Comparison of ENCODE assay signal across 9 mouse cellular contexts in the genomic region with DNA sequence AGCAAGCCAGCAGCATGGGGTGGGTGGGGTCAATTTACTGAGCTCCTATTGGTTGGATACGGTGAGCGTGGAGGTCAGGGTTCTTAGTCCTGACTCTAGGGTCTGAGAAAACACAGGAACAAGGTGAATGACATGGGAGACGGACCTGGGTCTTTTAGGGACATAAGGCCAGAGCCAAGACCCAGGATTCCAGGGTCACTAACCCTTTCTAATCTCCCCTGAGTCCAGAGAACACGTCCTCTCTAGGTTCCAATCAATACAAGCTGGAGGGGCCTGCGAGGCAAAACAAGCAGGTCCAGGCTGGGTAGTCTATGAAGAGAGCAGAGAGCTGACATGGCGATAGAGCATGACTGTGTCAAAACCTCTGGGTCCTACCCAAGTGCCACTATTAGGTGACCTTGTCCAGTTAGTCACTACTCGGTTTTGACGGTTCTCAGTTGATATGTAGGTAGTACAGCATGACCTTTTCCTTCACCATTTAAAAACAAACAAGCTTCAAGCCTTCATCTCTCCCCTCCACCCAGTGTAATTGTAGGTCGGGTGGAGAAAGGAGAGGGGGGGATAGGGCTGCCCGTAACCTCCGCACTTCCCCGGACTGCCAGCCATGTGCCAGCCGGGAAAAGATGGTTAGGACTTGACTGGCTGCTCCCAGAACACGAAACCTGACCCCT. TPM values are rescaled to one million over a fixed set of nuclear protein-coding genes. Genes with fewer than 3 reads are reported as not detected.
DNase-seq lines count a peak whose midpoint lies in the region; ATAC-seq lines count a peak whose summit lies in the region.
"Had no signal": no experiment of that assay in that cellular context is flagged by ENCODE, and none has a peak within 500 bp of the region (broad histone marks: within the 10 kb centered on the region; RNA-seq: fewer than 3 reads in every experiment).

No protein-coding gene starts in this region.

- H3K27ac ChIP-seq in heart, embryonic 15.5 days = peak overlapping the region; percentile 95
- peak overlapping the region; percentile 86 for H3K27ac ChIP-seq in neural tube, embryonic 15.5 days (replicated peaks)

- peak overlapping the region; percentile 92 for H3K4me2 ChIP-seq in heart, embryonic 15.5 days
- H3K4me2 ChIP-seq in neural tube, embryonic 15.5 days = peak overlapping the region; percentile 98

- 0 out of 2 replicates have a peak, but pooled peaks have one; percentile 0 for ATAC-seq in frontal cortex, adult (ENCODE audit: low TSS enrichment)
- no peak for ATAC-seq in heart, embryonic 15.5 days (replicated peaks; ENCODE audit: insufficient number of reproducible peaks, insufficient read depth, low FRiP score, low read depth)
- peak; percentile 22 for ATAC-seq in neural tube, embryonic 15.5 days (ENCODE audit: low FRiP score)

- H3K4me1 ChIP-seq in heart, embryonic 15.5 days (replicated peaks) = peaks cover 23% of the 10 kb centered on the region
- H3K4me1 ChIP-seq in neural tube, embryonic 15.5 days = peaks cover 33% of the 10 kb centered on the region

- no peaks in the 10 kb centered on the region for H3K9me3 ChIP-seq in heart, embryonic 15.5 days (replicated peaks)
- no peaks in the 10 kb centered on the region for H3K9me3 ChIP-seq in neural tube, embryonic 15.5 days (replicated peaks)

- H3K4me3 ChIP-seq in heart, embryonic 15.5 days = peak overlapping the region; percentile 66
- peak overlapping the region; percentile 66 for H3K4me3 ChIP-seq in neural tube, embryonic 15.5 days (replicated peaks)

- DNase-seq in frontal cortex, adult 2 months (ENCODE audit: extremely low spot score in 1 of 2, low spot score in 1 of 2) = no peak
- peak; percentile 55 to 59 for DNase-seq in adrenal gland, postnatal 36 days
- DNase-seq in kidney, postnatal 36 days = peak; percentile 54 to 58
- no peak for DNase-seq in cerebellum, postnatal 4 days (ENCODE audit: low spot score in 2 of 2)
- DNase-seq in spleen, postnatal 4 days (ENCODE audit: low spot score in 2 of 2) = no peak

- WGBS in heart, embryonic 15.5 days = 10% methylated on average over 14 of the region's 14 CpGs
- WGBS in neural tube, embryonic 15.5 days = 7% methylated on average over 14 of the region's 14 CpGs

- H3K9ac ChIP-seq in heart, embryonic 15.5 days = peak overlapping the region; percentile 74
- peak overlapping the region; percentile 59 for H3K9ac ChIP-seq in neural tube, embryonic 15.5 days (replicated peaks)

- peaks cover 27% of the 10 kb centered on the region for H3K36me3 ChIP-seq in heart, embryonic 15.5 days
- H3K36me3 ChIP-seq in neural tube, embryonic 15.5 days = peaks cover 17% of the 10 kb centered on the region

- no peaks in the 10 kb centered on the region for H3K27me3 ChIP-seq in heart, embryonic 15.5 days
- H3K27me3 ChIP-seq in neural tube, embryonic 15.5 days (replicated peaks) = no peaks in the 10 kb centered on the region

RNA-seq across cellular contexts. Expression of a gene that starts 1.4 kb away (rescaled TPM):
- 712 and 1,011 TPM in 2 replicates for polyA plus RNA-seq in frontal cortex, adult 2 months (2012; rRNA removed)
- 100 to 1,000 TPM; 233 to 255 TPM for total RNA-seq in adrenal gland, postnatal 36 days (2021)
- polyA plus RNA-seq in heart, embryonic 15.5 days (2015; fragmentation: Nextera tagmentation; extraction: Ambion mirVana) = 330 and 367 TPM in 2 replicates
- polyA plus RNA-seq in neural tube, embryonic 15.5 days (2015; fragmentation: Nextera tagmentation; extraction: Ambion mirVana) = 268 and 281 TPM in 2 replicates

RNA-seq across cellular contexts. Expression of a gene that starts 5.7 kb away (rescaled TPM):
- not detected in 2 replicates for polyA plus RNA-seq in frontal cortex, adult 2 months (2012; rRNA removed)
- total RNA-seq in adrenal gland, postnatal 36 days (2021) = not detected
- not detected in 2 replicates for polyA plus RNA-seq in heart, embryonic 15.5 days (2015; fragmentation: Nextera tagmentation; extraction: Ambion mirVana)
- not detected in 2 replicates for polyA plus RNA-seq in neural tube, embryonic 15.5 days (2015; fragmentation: Nextera tagmentation; extraction: Ambion mirVana)
- total RNA-seq: hematopoietic stem cell, adult 5-6 weeks had no signal

RNA-seq across cellular contexts. Expression of a gene that starts 10.0 kb away (rescaled TPM):
- polyA plus RNA-seq in frontal cortex, adult 2 months (2012; rRNA removed) = 0.14 and 0.17 TPM in 2 replicates
- total RNA-seq in adrenal gland, postnatal 36 days (2021) = not detected
- polyA plus RNA-seq in heart, embryonic 15.5 days (2015; fragmentation: Nextera tagmentation; extraction: Ambion mirVana) = not detected in 2 replicates
- not detected in 2 replicates for polyA plus RNA-seq in neural tube, embryonic 15.5 days (2015; fragmentation: Nextera tagmentation; extraction: Ambion mirVana)
- total RNA-seq: hematopoietic stem cell, adult 5-6 weeks had no signal

RNA-seq across cellular contexts. Expression of a gene that starts 19.8 kb away (rescaled TPM):
- 19.7 and 20.4 TPM in 2 replicates for polyA plus RNA-seq in frontal cortex, adult 2 months (2012; rRNA removed)
- under 1 TPM; 0.33 to 0.99 TPM for total RNA-seq in adrenal gland, postnatal 36 days (2021)
- polyA plus RNA-seq in heart, embryonic 15.5 days (2015; fragmentation: Nextera tagmentation; extraction: Ambion mirVana) = 0.29 and 0.34 TPM in 2 replicates
- polyA plus RNA-seq in neural tube, embryonic 15.5 days (2015; fragmentation: Nextera tagmentation; extraction: Ambion mirVana) = 1.5 and 2.0 TPM in 2 replicates
- total RNA-seq: hematopoietic stem cell, adult 5-6 weeks had no signal

RNA-seq across cellular contexts. Expression of a gene that starts 27.9 kb away (rescaled TPM):
- 49.7 and 53.5 TPM in 2 replicates for polyA plus RNA-seq in frontal cortex, adult 2 months (2012; rRNA removed)
- total RNA-seq in adrenal gland, postnatal 36 days (2021) = 10 to 100 TPM; 22.1 to 39.7 TPM
- 35.6 and 39.4 TPM in 2 replicates for polyA plus RNA-seq in heart, embryonic 15.5 days (2015; fragmentation: Nextera tagmentation; extraction: Ambion mirVana)
- polyA plus RNA-seq in neural tube, embryonic 15.5 days (2015; fragmentation: Nextera tagmentation; extraction: Ambion mirVana) = 83.5 and 90.9 TPM in 2 replicates

Comparison
In these comparisons a context has a peak if more than half of its experiments do, and no peak if none do; other contexts are left out.
1. DNase-seq: peak in adrenal gland, postnatal 36 days (2 of 2) and kidney, postnatal 36 days (2 of 2); none in frontal cortex, adult 2 months (0 of 2), cerebellum, postnatal 4 days (0 of 2) and spleen, postnatal 4 days (0 of 2).